Mouse (Mus musculus) forebrain, embryonic 16.5 days (tissue): ENCODE results near the gene Kel. TPM values are rescaled to one million over a fixed set of nuclear protein-coding genes. Genes with fewer than 3 reads are reported as not detected.

ENCODE experiments used
- ATAC-seq: fragments of 200-750 bp; cut with Nextera tagmentation; 2 replicates; pipeline ENCODE4 v1.8.0; 2017; ENCODE audit warnings: mild to moderate bottlenecking, moderate library complexity
- H3K27ac ChIP-seq: fragments of 300-500 bp; sonication (generic); 2 replicates; pipeline ENCODE4 v1.5.1; 2014; ENCODE audit warnings: low read length, control low read depth
- H3K27me3 ChIP-seq: fragments of 300-500 bp; sonication (generic); replicated peaks from 2 replicates; pipeline ENCODE4 v1.6.1; 2014; ENCODE audit warnings: low read length; ENCODE audit not compliant: control insufficient read depth, insufficient read depth
- H3K36me3 ChIP-seq: fragments of 300-500 bp; sonication (generic); 2 replicates; pipeline ENCODE4 v1.6.1; 2014; ENCODE audit not compliant: control insufficient read depth, insufficient read depth
- H3K4me1 ChIP-seq: fragments of 300-500 bp; sonication (generic); replicated peaks from 2 replicates; pipeline ENCODE4 v1.6.1; 2014; ENCODE audit warnings: low read length; ENCODE audit not compliant: control insufficient read depth, insufficient read depth
- H3K4me2 ChIP-seq: fragments of 300-500 bp; sonication (generic); 2 replicates; pipeline ENCODE4 v1.6.1; 2014; ENCODE audit warnings: mild to moderate bottlenecking, low read length, control low read depth
- H3K4me3 ChIP-seq: fragments of 300-500 bp; sonication (generic); replicated peaks from 2 replicates; pipeline ENCODE4 v1.5.1; 2014; ENCODE audit warnings: mild to moderate bottlenecking, low read length, control low read depth
- H3K9ac ChIP-seq: fragments of 300-500 bp; sonication (generic); replicated peaks from 2 replicates; pipeline ENCODE4 v1.6.1; 2014; ENCODE audit warnings: low read depth, low read length, control low read depth
- H3K9me3 ChIP-seq: fragments of 300-500 bp; sonication (generic); 2 replicates; pipeline ENCODE4 v1.6.1; 2016; ENCODE audit warnings: low read length; ENCODE audit not compliant: control insufficient read depth
- WGBS: fragments of 180-500 bp; shearing (Covaris S2); extraction: QIAGEN DNeasy Blood & Tissue Kit; methylation state at CpG from one replicate; pipeline ENCODE4 v1.1.7; 2014; 5-methylcytosine and 5-hydroxymethylcytosine counted together
- polyA plus RNA-seq: library from polyadenylated mRNA; unstranded; fragments of >200 nt; fragmentation: Nextera tagmentation; extraction: Ambion mirVana; gene quantifications from 2 replicates; pipeline ENCODE4 v1.2.1, GENCODE M21; 2015

Gene Kel
- polyA plus RNA-seq, 1 experiment from 2014 or later, result 0.48 TPM

- H3K9ac ChIP-seq, result no peak overlapping the region
- H3K4me3 ChIP-seq, result no peak overlapping the region
- H3K4me1 ChIP-seq, result no peaks in the 10 kb centered on the region
- ATAC-seq, result no peak
- H3K4me2 ChIP-seq, result no peak overlapping the region
- no peak overlapping the region for H3K27ac ChIP-seq
- WGBS, result 78% methylated on average over 1 of the region's 1 CpGs
- H3K9me3 ChIP-seq, result no peaks in the 10 kb centered on the region
- no peaks in the 10 kb centered on the region for H3K36me3 ChIP-seq
- H3K27me3 ChIP-seq, result no peaks in the 10 kb centered on the region
Measured at GRCm38 (mm10) chr6:41701245-41701644, 2.9 kb downstream of the Kel start.

DNA sequence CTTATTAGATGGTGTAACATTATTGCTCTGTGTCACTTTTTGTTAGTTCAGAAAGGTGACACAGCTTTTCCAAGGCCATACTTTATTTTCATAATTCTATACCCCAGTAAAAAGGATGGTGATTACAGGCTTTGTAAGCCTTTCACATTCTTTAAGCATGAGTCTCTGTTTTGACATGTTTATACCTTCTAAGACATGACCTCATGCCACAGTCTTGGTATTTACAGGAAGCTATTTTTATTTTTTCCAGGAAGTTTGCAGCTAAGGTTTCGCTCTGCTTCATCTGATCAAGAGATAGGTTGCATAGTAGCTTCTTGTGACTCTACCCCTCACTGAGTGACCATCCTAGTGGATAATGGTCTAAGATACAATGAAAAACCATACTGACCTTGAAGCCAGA, 9.7 kb downstream of the Kel start:
- WGBS, result 92% methylated on average over 1 of the region's 1 CpGs
- ATAC-seq, result no peak
- no peaks in the 10 kb centered on the region for H3K9me3 ChIP-seq

DNA sequence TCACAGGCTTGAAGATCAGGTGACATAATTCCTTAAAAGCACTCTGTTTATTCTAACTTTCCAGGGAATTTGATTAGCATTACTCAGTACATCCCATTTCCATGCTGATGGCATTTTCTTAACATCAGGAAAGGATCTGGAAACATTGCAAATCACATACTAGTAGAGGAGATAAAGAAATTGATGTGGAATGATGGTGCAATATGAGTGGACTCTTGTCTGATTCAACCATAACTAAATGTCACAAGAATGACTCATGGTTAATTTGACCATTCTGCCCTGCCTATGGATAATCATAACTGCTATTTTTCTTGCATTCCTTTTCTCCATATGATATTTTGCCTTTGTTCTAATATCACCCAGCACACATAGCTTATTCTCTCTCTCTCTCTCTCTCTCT, 11.9 kb downstream of the Kel start:
- H3K4me2 ChIP-seq, result no peak overlapping the region
- no peak for ATAC-seq
- no peaks in the 10 kb centered on the region for H3K36me3 ChIP-seq
- H3K27me3 ChIP-seq, result no peaks in the 10 kb centered on the region
- no peak overlapping the region for H3K4me3 ChIP-seq
- H3K27ac ChIP-seq, result no peak overlapping the region
- no peaks in the 10 kb centered on the region for H3K9me3 ChIP-seq
- H3K4me1 ChIP-seq, result no peaks in the 10 kb centered on the region
- H3K9ac ChIP-seq, result no peak overlapping the region

More for the DNA sequence above, 9.7 kb downstream of the Kel start:
- Histone ChIP-seq H3K4me2 (no peak overlapping the region), H3K27me3 (no peaks in the 10 kb centered on the region), H3K27ac (no peak overlapping the region), H3K4me3 (no peak overlapping the region), H3K36me3 (no peaks in the 10 kb centered on the region), H3K4me1 (no peaks in the 10 kb centered on the region), H3K9ac (no peak overlapping the region)

DNA sequence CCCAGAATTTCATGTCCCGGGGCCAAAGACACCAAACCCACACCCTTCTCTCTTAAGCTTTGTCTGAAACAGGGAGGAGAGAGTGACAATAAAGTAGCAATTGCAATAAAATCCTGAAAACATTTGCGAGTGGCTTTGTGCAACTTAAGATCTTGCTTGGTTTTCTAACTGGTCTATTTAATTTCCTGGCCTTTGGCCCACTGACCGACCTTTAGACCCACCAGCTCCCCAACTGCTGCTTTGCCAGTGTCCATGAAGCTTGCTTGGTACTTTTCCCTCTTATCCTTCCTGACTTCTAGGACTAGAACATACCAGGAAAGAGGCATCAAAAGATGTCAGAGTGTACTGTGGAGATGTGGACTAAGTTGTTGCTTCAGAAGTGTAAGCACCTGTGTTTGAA, 18.5 kb downstream of the Kel start:
- Histone ChIP-seq H3K36me3 (no peaks in the 10 kb centered on the region), H3K4me1 (no peaks in the 10 kb centered on the region), H3K9ac (no peak overlapping the region), H3K4me3 (no peak overlapping the region), H3K4me2 (no peak overlapping the region), H3K9me3 (no peaks in the 10 kb centered on the region), H3K27ac (no peak overlapping the region), H3K27me3 (no peaks in the 10 kb centered on the region)
- no peak for ATAC-seq
- WGBS, result 86% methylated on average over 3 of the region's 3 CpGs

- no peak overlapping the region for H3K9ac ChIP-seq
- no peaks in the 10 kb centered on the region for H3K4me1 ChIP-seq
- H3K27ac ChIP-seq, result no peak overlapping the region
- H3K4me3 ChIP-seq, result no peak overlapping the region
- WGBS, result 93% methylated on average over 5 of the region's 5 CpGs
- ATAC-seq, result no peak
- H3K4me2 ChIP-seq, result no peak overlapping the region
- no peaks in the 10 kb centered on the region for H3K9me3 ChIP-seq
- H3K36me3 ChIP-seq, result no peaks in the 10 kb centered on the region
- no peaks in the 10 kb centered on the region for H3K27me3 ChIP-seq
Measured at GRCm38 (mm10) chr6:41684911-41685310, 19.2 kb downstream of the Kel start.

GRCm38 (mm10) chr6:41684131-41684530, 20.0 kb downstream of the Kel start, which contains the start of gene Llcfc1:
Gene Llcfc1 (plus strand): TSS chr6:41684431.
- H3K36me3 ChIP-seq, result no peaks in the 10 kb centered on the region
- no peak within 1 kb of the TSS for H3K4me3 ChIP-seq
- H3K27me3 ChIP-seq, result no peaks in the 10 kb centered on the region
- H3K9me3 ChIP-seq, result no peaks in the 10 kb centered on the region
- H3K4me2 ChIP-seq, result no peak within 1 kb of the TSS
- no peak for ATAC-seq
- no peak within 1 kb of the TSS for H3K27ac ChIP-seq
- 81% methylated on average over 2 of the region's 2 CpGs for WGBS
- no peak within 1 kb of the TSS for H3K9ac ChIP-seq
- H3K4me1 ChIP-seq, result no peaks in the 10 kb centered on the region

DNA sequence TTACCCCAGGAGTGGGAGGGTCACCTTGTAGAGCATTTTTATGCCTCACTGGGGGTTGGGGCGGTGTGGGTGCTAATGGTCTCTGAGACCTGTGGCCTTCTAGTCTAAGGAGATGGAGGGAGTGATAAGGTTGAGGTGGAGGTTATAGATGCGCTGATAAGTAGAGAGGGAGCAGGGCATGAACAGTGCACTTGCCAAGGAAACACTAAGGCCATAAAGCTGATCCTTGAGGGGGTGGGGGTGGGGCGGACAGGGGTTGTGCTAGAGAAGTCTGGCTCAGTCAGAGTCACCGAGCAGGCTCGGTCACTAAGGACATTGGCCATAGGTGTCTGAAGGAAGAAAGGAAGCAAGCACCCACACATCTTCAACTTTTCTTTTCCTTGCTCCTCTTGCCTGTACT, 22.5 kb downstream of the Kel start:
- H3K36me3 ChIP-seq, result no peaks in the 10 kb centered on the region
- no peak for ATAC-seq
- no peaks in the 10 kb centered on the region for H3K27me3 ChIP-seq
- H3K9ac ChIP-seq, result no peak overlapping the region
- no peak overlapping the region for H3K27ac ChIP-seq
- H3K4me1 ChIP-seq, result no peaks in the 10 kb centered on the region
- 78% methylated on average over 5 of the region's 5 CpGs for WGBS
- H3K9me3 ChIP-seq, result no peaks in the 10 kb centered on the region
- H3K4me3 ChIP-seq, result no peak overlapping the region
- no peak overlapping the region for H3K4me2 ChIP-seq

GRCm38 (mm10) chr6:41680669-41681068, 23.5 kb downstream of the Kel start, which contains the start of gene Trpv5:
Gene Trpv5 (minus strand): TSS chr6:41680769.
- Histone ChIP-seq H3K9me3 (no peaks in the 10 kb centered on the region), H3K4me2 (no peak within 1 kb of the TSS), H3K4me3 (no peak within 1 kb of the TSS), H3K27ac (no peak within 1 kb of the TSS), H3K9ac (no peak within 1 kb of the TSS), H3K4me1 (no peaks in the 10 kb centered on the region), H3K27me3 (no peaks in the 10 kb centered on the region), H3K36me3 (no peaks in the 10 kb centered on the region)
- 71% methylated on average over 1 of the region's 1 CpGs for WGBS
- ATAC-seq, result no peak

DNA sequence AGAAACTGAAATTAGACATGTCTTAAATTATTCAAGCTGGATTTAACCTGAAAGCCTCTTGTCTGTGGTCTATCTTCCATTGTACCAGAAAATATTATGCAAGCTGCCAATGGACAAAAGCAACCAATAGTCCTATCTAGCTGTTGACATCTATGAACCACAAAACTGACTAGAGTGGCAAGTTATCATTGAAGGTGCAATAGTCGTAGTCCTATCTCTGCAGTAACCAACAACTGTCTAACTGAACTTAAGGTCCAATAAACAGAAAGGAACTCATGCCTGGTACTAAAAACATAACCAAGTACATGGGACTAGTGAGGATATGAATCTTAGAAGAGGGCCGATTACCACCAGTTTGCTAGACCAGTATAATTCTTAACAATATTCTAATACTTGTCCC, 27.6 kb downstream of the Kel start:
- Histone ChIP-seq H3K27me3 (no peaks in the 10 kb centered on the region), H3K4me2 (no peak overlapping the region), H3K36me3 (no peaks in the 10 kb centered on the region), H3K4me1 (no peaks in the 10 kb centered on the region), H3K27ac (no peak overlapping the region), H3K9ac (no peak overlapping the region), H3K4me3 (no peak overlapping the region), H3K9me3 (no peaks in the 10 kb centered on the region)
- WGBS, result 97% methylated on average over 2 of the region's 2 CpGs
- no peak for ATAC-seq

DNA sequence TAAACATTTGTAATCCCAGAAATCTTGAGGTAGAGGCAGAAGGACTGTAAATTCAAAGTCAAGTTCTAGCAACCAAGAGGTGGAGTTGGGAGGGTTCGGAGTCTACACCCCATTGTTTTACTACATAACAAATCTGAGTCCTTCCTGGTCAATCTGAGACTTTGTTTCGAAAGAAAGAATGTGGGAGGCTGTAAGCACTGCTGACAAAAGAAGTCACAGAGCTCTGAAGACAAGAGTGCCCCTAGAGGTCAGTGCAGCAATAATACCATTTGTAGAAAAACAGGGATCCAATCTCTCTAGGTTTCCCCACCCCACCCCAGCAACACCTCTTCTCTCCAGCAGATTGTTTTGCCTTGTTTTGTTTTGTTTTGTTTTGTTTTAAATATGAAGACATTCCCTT, 41.8 kb downstream of the Kel start:
- ATAC-seq, result no peak
- WGBS, result 28% methylated on average over 2 of the region's 2 CpGs
- no peaks in the 10 kb centered on the region for H3K36me3 ChIP-seq
- H3K4me3 ChIP-seq, result no peak overlapping the region
- H3K4me2 ChIP-seq, result no peak overlapping the region
- H3K4me1 ChIP-seq, result no peaks in the 10 kb centered on the region
- no peaks in the 10 kb centered on the region for H3K27me3 ChIP-seq
- H3K27ac ChIP-seq, result no peak overlapping the region
- H3K9me3 ChIP-seq, result no peaks in the 10 kb centered on the region
- no peak overlapping the region for H3K9ac ChIP-seq
